Comparison of ENCODE assay signal across 30 mouse cellular contexts in the genomic region with DNA sequence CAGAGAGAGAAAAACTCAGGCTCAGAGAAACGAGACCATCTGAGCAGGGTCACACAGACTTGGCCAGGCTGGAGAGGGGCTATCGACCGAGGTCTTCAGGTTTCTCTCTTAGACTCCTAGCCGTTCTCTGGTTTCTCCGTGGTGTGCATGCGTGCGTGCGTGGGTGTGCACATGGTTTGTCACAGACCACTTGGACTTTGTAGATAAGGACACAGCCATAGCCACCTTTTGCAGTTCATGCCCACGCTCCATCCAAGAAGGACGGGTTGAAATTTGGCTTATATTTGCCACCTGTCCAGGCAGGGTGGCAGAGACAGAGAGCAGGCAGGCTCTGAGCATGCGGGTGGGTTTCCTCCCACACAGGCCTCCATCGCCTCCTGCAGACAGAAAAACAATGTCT. TPM values are rescaled to one million over a fixed set of nuclear protein-coding genes. Genes with fewer than 3 reads are reported as not detected.
DNase-seq lines count a peak whose midpoint lies in the region; ATAC-seq lines count a peak whose summit lies in the region.
"Had no signal": no experiment of that assay in that cellular context is flagged by ENCODE, and none has a peak within 500 bp of the region (broad histone marks: within the 10 kb centered on the region; RNA-seq: fewer than 3 reads in every experiment).

No protein-coding gene starts in this region.

- no peak for ATAC-seq in heart, embryonic 11.5 days (replicated peaks; ENCODE audit: insufficient number of reproducible peaks, low FRiP score, low TSS enrichment)
- no peak for ATAC-seq in lung, embryonic 15.5 days (ENCODE audit: borderline replicate concordance, extremely low read depth, low FRiP score, low TSS enrichment)
- ATAC-seq in midbrain, embryonic 13.5 days = no peak
- no peak for ATAC-seq in midbrain, embryonic 14.5 days (ENCODE audit: low FRiP score, low TSS enrichment)
- ATAC-seq: CD4-positive, CD25-positive, alpha-beta regulatory T cell, adult 4 months; intestine, postnatal 0 days; liver, embryonic 12.5 days; liver, postnatal 0 days had no signal

- H3K36me3 ChIP-seq in heart, embryonic 11.5 days (ENCODE audit: control insufficient read depth, insufficient read depth, low read length) = no peaks in the 10 kb centered on the region
- H3K36me3 ChIP-seq in lung, embryonic 15.5 days = no peaks in the 10 kb centered on the region
- no peaks in the 10 kb centered on the region for H3K36me3 ChIP-seq in midbrain, embryonic 13.5 days
- H3K36me3 ChIP-seq in midbrain, embryonic 14.5 days (ENCODE audit: control insufficient read depth, insufficient read depth, low read length) = no peaks in the 10 kb centered on the region
- H3K36me3 ChIP-seq: embryonic facial prominence, embryonic 13.5 days; hindbrain, embryonic 12.5 days; liver, embryonic 12.5 days; neural tube, embryonic 15.5 days had no signal

- H3K4me1 ChIP-seq in heart, embryonic 11.5 days (ENCODE audit: control insufficient read depth, insufficient read depth, low read length) = peaks cover 6% of the 10 kb centered on the region; the same call in 1 of the 2 replicates
- H3K4me1 ChIP-seq in lung, embryonic 15.5 days = peaks cover 10% of the 10 kb centered on the region
- H3K4me1 ChIP-seq in midbrain, embryonic 13.5 days (replicated peaks) = peaks cover 35% of the 10 kb centered on the region
- peaks cover 26% of the 10 kb centered on the region for H3K4me1 ChIP-seq in midbrain, embryonic 14.5 days (ENCODE audit: control insufficient read depth, insufficient read depth, low read length)
- H3K4me1 ChIP-seq: liver, embryonic 12.5 days had no signal

- WGBS in heart, embryonic 11.5 days (ENCODE audit: insufficient replicate concordance) = 67% methylated on average over 12 of the region's 12 CpGs
- WGBS in lung, embryonic 15.5 days = 61% methylated on average over 12 of the region's 12 CpGs
- WGBS in midbrain, embryonic 13.5 days = 60% methylated on average over 12 of the region's 12 CpGs
- 53% methylated on average over 12 of the region's 12 CpGs for WGBS in midbrain, embryonic 14.5 days

- no peak for DNase-seq in heart, postnatal 4 days
- DNase-seq in lung, postnatal 10 days = no peak
- no peak for DNase-seq in midbrain, embryonic 14.5 days
- no peak for DNase-seq in layer of hippocampus, adult 9-11 months
- DNase-seq: adrenal gland, postnatal 25 days; cerebellum, adult 11-12 months; cerebellum, adult 9-11 months; embryo, embryonic 11 days; gastrocnemius, postnatal 14 days; heart, postnatal 14 days; kidney, adult 9 months; kidney, postnatal 25 days; liver, postnatal 0 days; lung, postnatal 4 days; retina, postnatal 1 day; right cerebral cortex, postnatal 14 days; thymus, postnatal 4 days had no signal

- no peak overlapping the region for H3K4me3 ChIP-seq in heart, embryonic 11.5 days (ENCODE audit: low read depth, low read length)
- no peak overlapping the region for H3K4me3 ChIP-seq in lung, embryonic 15.5 days
- H3K4me3 ChIP-seq in midbrain, embryonic 13.5 days (replicated peaks) = no peak overlapping the region
- no peak overlapping the region for H3K4me3 ChIP-seq in midbrain, embryonic 14.5 days (replicated peaks; ENCODE audit: low read depth, low read length)
- H3K4me3 ChIP-seq: embryonic facial prominence, embryonic 13.5 days; hindbrain, embryonic 12.5 days; left cerebral cortex, adult 2 months; liver, embryonic 12.5 days; megakaryocyte, embryonic 14.5 days; neural tube, embryonic 15.5 days had no signal

- H3K4me2 ChIP-seq in heart, embryonic 11.5 days = no peak overlapping the region
- H3K4me2 ChIP-seq in lung, embryonic 15.5 days = no peak overlapping the region
- H3K4me2 ChIP-seq in midbrain, embryonic 13.5 days (replicated peaks) = no peak overlapping the region; the same call in 1 of the 2 replicates
- no peak overlapping the region for H3K4me2 ChIP-seq in midbrain, embryonic 14.5 days (ENCODE audit: low read length)
- H3K4me2 ChIP-seq: embryonic facial prominence, embryonic 13.5 days; hindbrain, embryonic 12.5 days; liver, embryonic 12.5 days; neural tube, embryonic 15.5 days had no signal

- H3K27ac ChIP-seq in heart, embryonic 11.5 days (ENCODE audit: low read depth, low read length) = no peak overlapping the region
- H3K27ac ChIP-seq in lung, embryonic 15.5 days = peak overlapping the region; percentile 62
- H3K27ac ChIP-seq in midbrain, embryonic 13.5 days = peak overlapping the region; percentile 32
- H3K27ac ChIP-seq in midbrain, embryonic 14.5 days (replicated peaks; ENCODE audit: low read depth, low read length) = no peak overlapping the region; the same call in 1 of the 2 replicates
- H3K27ac ChIP-seq: embryonic facial prominence, embryonic 13.5 days; hindbrain, embryonic 12.5 days; left cerebral cortex, adult 2 months; liver, embryonic 12.5 days; neural tube, embryonic 15.5 days had no signal

- H3K27me3 ChIP-seq in heart, embryonic 11.5 days (ENCODE audit: control insufficient read depth, insufficient read depth, low read length) = peaks cover 7% of the 10 kb centered on the region; the same call in 1 of the 2 replicates
- no peaks in the 10 kb centered on the region for H3K27me3 ChIP-seq in lung, embryonic 15.5 days
- peaks cover 39% of the 10 kb centered on the region for H3K27me3 ChIP-seq in midbrain, embryonic 13.5 days
- no peaks in the 10 kb centered on the region for H3K27me3 ChIP-seq in midbrain, embryonic 14.5 days (ENCODE audit: control insufficient read depth, insufficient read depth, low read length)

- H3K9me3 ChIP-seq in heart, embryonic 11.5 days (replicated peaks; ENCODE audit: control insufficient read depth, low read length) = peaks cover under 1% of the 10 kb centered on the region; the same call in 1 of the 2 replicates
- no peaks in the 10 kb centered on the region for H3K9me3 ChIP-seq in lung, embryonic 15.5 days
- H3K9me3 ChIP-seq in midbrain, embryonic 13.5 days = no peaks in the 10 kb centered on the region
- H3K9me3 ChIP-seq in midbrain, embryonic 14.5 days (ENCODE audit: control insufficient read depth, low read length) = no peaks in the 10 kb centered on the region
- H3K9me3 ChIP-seq: embryonic facial prominence, embryonic 13.5 days; hindbrain, embryonic 12.5 days; liver, embryonic 12.5 days; neural tube, embryonic 15.5 days had no signal

- peak overlapping the region; percentile 18; the same call in 1 of the 2 replicates for H3K9ac ChIP-seq in heart, embryonic 11.5 days (ENCODE audit: low read depth, low read length)
- no peak overlapping the region for H3K9ac ChIP-seq in lung, embryonic 15.5 days
- H3K9ac ChIP-seq in midbrain, embryonic 13.5 days (replicated peaks) = no peak overlapping the region
- H3K9ac ChIP-seq in midbrain, embryonic 14.5 days (replicated peaks; ENCODE audit: low read length) = no peak overlapping the region
- H3K9ac ChIP-seq: embryonic facial prominence, embryonic 13.5 days; hindbrain, embryonic 12.5 days; liver, embryonic 12.5 days; liver, postnatal 0 days; neural tube, embryonic 15.5 days had no signal

RNA-seq across cellular contexts. Expression of gene Nipal3, which starts 30.2 kb away (rescaled TPM):
- polyA plus RNA-seq in heart, embryonic 11.5 days (2014; fragmentation: Nextera tagmentation; extraction: Ambion mirVana) = 5.7 and 6.4 TPM in 2 replicates
- 10 to 100 TPM; 19.3 to 19.6 TPM for total RNA-seq in heart, postnatal 4 days (2021)
- 5.2 and 5.7 TPM in 2 replicates for polyA plus RNA-seq in lung, embryonic 15.5 days (2015; fragmentation: Nextera tagmentation; extraction: Ambion mirVana)
- 6.8 and 7.5 TPM in 2 replicates for polyA plus RNA-seq in midbrain, embryonic 13.5 days (2015; fragmentation: Nextera tagmentation; extraction: Ambion mirVana)
- polyA plus RNA-seq in midbrain, embryonic 14.5 days (2014; fragmentation: Nextera tagmentation; extraction: Ambion mirVana) = 7.7 and 9.8 TPM in 2 replicates

RNA-seq across cellular contexts. Expression of gene Stpg1, which starts 30.5 kb away (rescaled TPM):
- 0.13 and 0.14 TPM in 2 replicates for polyA plus RNA-seq in heart, embryonic 11.5 days (2014; fragmentation: Nextera tagmentation; extraction: Ambion mirVana)
- not detected for total RNA-seq in heart, postnatal 4 days (2021)
- 0.37 and 0.64 TPM in 2 replicates for polyA plus RNA-seq in lung, embryonic 15.5 days (2015; fragmentation: Nextera tagmentation; extraction: Ambion mirVana)
- polyA plus RNA-seq in midbrain, embryonic 13.5 days (2015; fragmentation: Nextera tagmentation; extraction: Ambion mirVana) = 0.93 and 1.3 TPM in 2 replicates
- polyA plus RNA-seq in midbrain, embryonic 14.5 days (2014; fragmentation: Nextera tagmentation; extraction: Ambion mirVana) = 0.68 TPM in 1 of 2 replicates, not detected in the other
- total RNA-seq: granulocyte monocyte progenitor cell, adult 5-6 weeks had no signal
- polyA plus RNA-seq: CD4-positive, CD25-positive, alpha-beta regulatory T cell, adult 4 months; embryonic facial prominence, embryonic 13.5 days; liver, embryonic 12.5 days; liver, postnatal 0 days had no signal

RNA-seq across cellular contexts. Expression of gene Grhl3, which starts 48.4 kb away (rescaled TPM):
- polyA plus RNA-seq in heart, embryonic 11.5 days (2014; fragmentation: Nextera tagmentation; extraction: Ambion mirVana) = 5.5 and 6.5 TPM in 2 replicates
- total RNA-seq in heart, postnatal 4 days (2021) = 1 to 10 TPM; 1.0 to 1.2 TPM
- 4.3 and 4.8 TPM in 2 replicates for polyA plus RNA-seq in lung, embryonic 15.5 days (2015; fragmentation: Nextera tagmentation; extraction: Ambion mirVana)
- 2.1 and 2.8 TPM in 2 replicates for polyA plus RNA-seq in midbrain, embryonic 13.5 days (2015; fragmentation: Nextera tagmentation; extraction: Ambion mirVana)
- polyA plus RNA-seq in midbrain, embryonic 14.5 days (2014; fragmentation: Nextera tagmentation; extraction: Ambion mirVana) = 1.5 and 1.6 TPM in 2 replicates
- total RNA-seq: adrenal gland, adult 18-20 months; adrenal gland, postnatal 25 days; granulocyte monocyte progenitor cell, adult 5-6 weeks; heart, postnatal 14 days had no signal
- polyA plus RNA-seq: CD4-positive, CD25-positive, alpha-beta regulatory T cell, adult 4 months had no signal

Comparison
In these comparisons a context has a peak if more than half of its experiments do, and no peak if none do; other contexts are left out.
1. H3K27ac ChIP-seq: peak in lung, embryonic 15.5 days (single experiment) and midbrain, embryonic 13.5 days (single experiment); none in heart, embryonic 11.5 days (single experiment) and midbrain, embryonic 14.5 days (single experiment).